Mouse (Mus musculus) heart, adult 9 months (tissue): Measurements from ENCODE around the gene Yipf1.

Experiments
- DNase-seq, 2 experiments: peaks; one replicate each; pipeline ENCODE4 v3.0.0; 2022; ENCODE audit warnings: low spot score in 2 of 2

Yipf1 gene

DNA sequence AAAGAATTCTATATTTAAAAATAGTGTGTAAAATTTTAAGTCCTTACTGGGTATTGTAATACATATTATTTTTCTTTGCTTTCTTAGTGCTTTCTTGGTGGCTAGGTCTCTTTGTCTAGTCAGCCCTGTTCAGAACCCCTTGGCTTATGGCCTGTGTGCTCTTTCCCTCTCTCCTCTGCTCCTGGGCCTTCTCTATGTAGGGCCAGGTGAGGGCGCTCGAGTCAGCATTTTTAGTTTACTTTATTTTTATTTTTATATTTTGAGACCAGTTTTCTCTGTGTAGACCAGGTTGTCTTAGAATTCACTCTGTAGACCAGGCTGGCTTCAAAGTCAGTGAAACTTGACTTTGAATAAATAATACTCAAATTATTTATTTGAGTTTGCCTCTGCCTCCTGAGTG, 58.1 kb downstream of the Yipf1 start:
- no peak for DNase-seq

DNA sequence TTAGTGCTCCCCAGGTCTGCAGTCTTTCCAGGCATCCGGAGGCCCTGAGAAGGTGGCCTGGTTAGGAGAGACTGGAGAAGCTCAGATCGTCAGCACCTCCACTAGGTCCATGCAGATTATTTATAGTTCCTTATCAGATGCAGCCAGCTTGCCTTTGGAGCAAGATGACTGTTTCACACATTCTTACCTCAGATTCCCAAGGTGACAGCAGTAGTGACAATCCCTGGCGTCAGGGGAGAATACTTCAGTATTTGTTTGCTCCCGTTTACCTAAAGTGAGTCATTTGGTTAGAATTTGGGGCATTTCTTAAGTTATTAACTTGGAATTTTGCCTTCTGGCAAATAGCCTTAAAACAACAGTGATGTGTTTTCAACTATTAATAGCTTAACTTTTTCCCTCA, 60.5 kb downstream of the Yipf1 start:
- peak in 1 of 2 experiments; percentile 6 for DNase-seq

DNA sequence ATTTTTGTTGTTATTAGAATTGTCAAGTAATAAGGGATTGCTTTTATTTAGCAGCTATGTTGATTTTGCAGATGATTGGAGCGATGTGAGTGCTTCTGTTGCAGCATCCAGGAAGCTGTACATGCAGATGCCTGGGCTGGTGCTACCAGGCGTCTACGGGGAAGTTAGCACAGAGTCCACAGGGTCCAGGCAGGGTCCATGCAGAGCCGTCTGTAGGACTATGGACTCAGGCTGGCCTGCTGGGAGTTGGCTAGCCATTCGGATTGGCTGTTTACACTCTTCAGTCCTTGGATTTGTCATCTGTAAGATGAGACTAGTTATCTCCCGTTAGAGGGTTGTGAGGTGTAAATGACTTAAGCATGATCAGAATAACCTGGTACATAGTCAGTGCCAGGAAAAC, 64.8 kb downstream of the Yipf1 start:
- DNase-seq, result no peak

DNA sequence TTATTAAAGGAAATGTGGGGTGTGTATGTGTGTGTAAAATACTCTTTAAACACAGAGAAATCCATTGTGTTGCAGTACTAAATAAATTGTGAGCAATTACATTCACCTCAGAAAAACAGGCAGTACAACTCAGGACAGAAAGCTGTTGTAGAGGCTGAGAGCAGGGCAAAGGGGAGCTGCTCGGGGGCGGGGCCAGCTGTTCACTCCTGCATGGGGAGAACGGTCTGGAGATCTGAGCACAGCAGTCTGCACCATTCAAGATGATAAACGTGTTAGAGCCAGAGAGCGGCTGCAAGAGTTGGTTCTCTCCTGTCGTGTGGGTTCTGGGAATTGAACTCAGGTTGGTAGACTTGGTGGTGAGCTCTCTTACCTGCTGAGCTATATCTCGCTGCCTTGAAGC, 66.7 kb downstream of the Yipf1 start:
- DNase-seq, result no peak

GRCm38 (mm10) chr4:107387038-107387437, 72.9 kb downstream of the Yipf1 start:
- peak in 1 of 2 experiments; percentile 17 for DNase-seq

DNA sequence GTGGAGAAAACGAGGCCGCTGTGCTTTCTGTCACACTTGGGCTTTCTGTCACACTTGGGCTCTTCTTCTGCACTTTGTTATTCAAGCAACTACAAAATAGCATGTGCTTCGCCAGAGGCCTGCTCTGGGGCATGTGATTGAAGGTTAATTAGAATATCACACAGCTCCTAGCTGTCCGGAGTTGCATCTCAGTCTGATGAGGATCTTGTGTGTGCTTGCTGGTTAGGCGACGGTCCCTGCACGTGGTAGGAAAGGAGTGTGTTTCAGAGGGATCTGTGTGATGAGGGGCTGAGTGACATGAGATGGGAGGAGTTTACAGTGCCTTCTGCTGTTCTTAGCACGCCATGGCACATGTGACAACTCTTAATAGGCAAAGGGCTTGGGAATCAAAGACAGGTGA, 73.3 kb downstream of the Yipf1 start:
- no peak for DNase-seq

- no peak for DNase-seq
These were observed 74.1 kb downstream of the Yipf1 start for GRCm38 (mm10) chr4:107388291-107388690.

GRCm38 (mm10) chr4:107389345-107389744, 75.2 kb downstream of the Yipf1 start:
- no peak for DNase-seq

DNA sequence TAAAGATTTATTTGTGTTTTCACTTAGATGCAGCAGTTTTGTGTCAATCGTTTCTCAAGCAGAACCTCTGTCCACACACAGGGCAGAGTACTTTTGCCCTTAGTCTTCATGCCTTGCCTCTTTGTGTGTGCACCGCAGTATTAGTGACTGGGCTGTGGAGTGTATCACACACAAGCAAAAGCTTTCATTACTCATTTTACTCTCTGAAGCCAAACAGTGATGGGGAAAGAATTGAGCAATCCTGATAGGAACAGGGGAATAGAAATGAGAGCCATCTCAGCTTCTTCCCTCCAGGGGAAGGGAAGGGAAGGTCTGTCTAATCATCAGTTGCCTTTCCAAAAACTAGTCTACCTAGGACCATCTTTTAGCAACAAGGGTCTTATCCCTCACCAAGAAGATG, 79.6 kb downstream of the Yipf1 start:
- no peak for DNase-seq
